Mouse (Mus musculus): Measurements from ENCODE around the gene Tnk2. TPM values are rescaled to one million over a fixed set of nuclear protein-coding genes. Genes with fewer than 3 reads are reported as not detected.
"Not testable (repeated sequence)": the region's sequence is repeated elsewhere in the genome, so short reads cannot be mapped to it uniquely, and the experiment has no call there.

Tnk2 gene
- polyA plus RNA-seq, 1 experiment from 2014 or later: 2.8 TPM

GRCm38 (mm10) chr16:32632328-32632824 lies 11.3 kb upstream of the Tnk2 start:
- Histone ChIP-seq H3K4me3 (ENCODE audit: low read depth, low read length) (no peak overlapping the region), H3K36me3 (ENCODE audit: control insufficient read depth, insufficient read depth) (peaks cover 60% of the 10 kb centered on the region), H3K27ac (ENCODE audit: low read length) (no peak overlapping the region; the same call in 1 of the 2 replicates), H3K9ac (ENCODE audit: low read depth, low read length) (no peak overlapping the region), H3K9me3 (replicated peaks; ENCODE audit: control insufficient read depth, low read length) (no peaks in the 10 kb centered on the region), H3K4me1 (ENCODE audit: control insufficient read depth, low read depth, low read length) (no peaks in the 10 kb centered on the region), H3K4me2 (ENCODE audit: low read depth, low read length) (no peak overlapping the region), H3K27me3 (ENCODE audit: control insufficient read depth, insufficient read depth, low read depth, low read length) (no peaks in the 10 kb centered on the region)
- 91% methylated on average over 4 of the region's 4 CpGs for WGBS (ENCODE audit: insufficient replicate concordance)
- ATAC-seq (ENCODE audit: low read depth): no peak

- peaks cover 49% of the 10 kb centered on the region for H3K36me3 ChIP-seq (ENCODE audit: control insufficient read depth, insufficient read depth)
- H3K9me3 ChIP-seq (replicated peaks; ENCODE audit: control insufficient read depth, low read length): no peaks in the 10 kb centered on the region
- peak overlapping the region; percentile 30; the same call in 1 of the 2 replicates for H3K27ac ChIP-seq (ENCODE audit: low read length)
- peak; percentile 26 for ATAC-seq (ENCODE audit: low read depth)
- H3K4me2 ChIP-seq (ENCODE audit: low read depth, low read length): no peak overlapping the region
- H3K4me1 ChIP-seq (ENCODE audit: control insufficient read depth, low read depth, low read length): peaks cover 4% of the 10 kb centered on the region
- 83% methylated on average over 4 of the region's 4 CpGs for WGBS (ENCODE audit: insufficient replicate concordance)
- H3K27me3 ChIP-seq (ENCODE audit: control insufficient read depth, insufficient read depth, low read depth, low read length): no peaks in the 10 kb centered on the region
- H3K4me3 ChIP-seq (ENCODE audit: low read depth, low read length): no peak overlapping the region
- no peak overlapping the region for H3K9ac ChIP-seq (ENCODE audit: low read depth, low read length)
These were observed 10.1 kb upstream of the Tnk2 start for GRCm38 (mm10) chr16:32633486-32634012.

- peaks cover 43% of the 10 kb centered on the region for H3K36me3 ChIP-seq (ENCODE audit: control insufficient read depth, insufficient read depth)
- H3K27ac ChIP-seq (ENCODE audit: low read length): peak overlapping the region; percentile 30; the same call in 1 of the 2 replicates
- no peak overlapping the region for H3K9ac ChIP-seq (ENCODE audit: low read depth, low read length)
- H3K4me3 ChIP-seq (ENCODE audit: low read depth, low read length): no peak overlapping the region
- H3K9me3 ChIP-seq (replicated peaks; ENCODE audit: control insufficient read depth, low read length): no peaks in the 10 kb centered on the region
- H3K4me1 ChIP-seq (ENCODE audit: control insufficient read depth, low read depth, low read length): peaks cover 6% of the 10 kb centered on the region
- H3K4me2 ChIP-seq (ENCODE audit: low read depth, low read length): no peak overlapping the region
- WGBS (ENCODE audit: insufficient replicate concordance): 61% methylated on average over 5 of the region's 5 CpGs
- H3K27me3 ChIP-seq (ENCODE audit: control insufficient read depth, insufficient read depth, low read depth, low read length): no peaks in the 10 kb centered on the region
- ATAC-seq (ENCODE audit: low read depth): peak; percentile 30
These were observed 9.5 kb upstream of the Tnk2 start for GRCm38 (mm10) chr16:32634183-32634582.

- no peak for ATAC-seq (ENCODE audit: low read depth)
- Histone ChIP-seq H3K27ac (ENCODE audit: low read length) (0 out of 2 replicates have a peak overlapping the region, but pooled peaks have one; percentile 10), H3K36me3 (ENCODE audit: control insufficient read depth, insufficient read depth) (peaks cover 32% of the 10 kb centered on the region), H3K27me3 (ENCODE audit: control insufficient read depth, insufficient read depth, low read depth, low read length) (no peaks in the 10 kb centered on the region), H3K4me3 (ENCODE audit: low read depth, low read length) (no peak overlapping the region), H3K4me2 (ENCODE audit: low read depth, low read length) (no peak overlapping the region), H3K4me1 (ENCODE audit: control insufficient read depth, low read depth, low read length) (peaks cover 6% of the 10 kb centered on the region), H3K9ac (ENCODE audit: low read depth, low read length) (no peak overlapping the region), H3K9me3 (replicated peaks; ENCODE audit: control insufficient read depth, low read length) (no peaks in the 10 kb centered on the region)
- WGBS (ENCODE audit: insufficient replicate concordance): 77% methylated on average over 3 of the region's 3 CpGs
These were observed 8.4 kb upstream of the Tnk2 start for GRCm38 (mm10) chr16:32635314-32635713.

- WGBS (ENCODE audit: insufficient replicate concordance): 57% methylated on average over 3 of the region's 3 CpGs
- Histone ChIP-seq H3K36me3 (ENCODE audit: control insufficient read depth, insufficient read depth) (peaks cover 22% of the 10 kb centered on the region), H3K4me1 (ENCODE audit: control insufficient read depth, low read depth, low read length) (peaks cover 6% of the 10 kb centered on the region), H3K4me2 (ENCODE audit: low read depth, low read length) (no peak overlapping the region), H3K9me3 (replicated peaks; ENCODE audit: control insufficient read depth, low read length) (no peaks in the 10 kb centered on the region), H3K27me3 (ENCODE audit: control insufficient read depth, insufficient read depth, low read depth, low read length) (no peaks in the 10 kb centered on the region), H3K27ac (ENCODE audit: low read length) (no peak overlapping the region), H3K9ac (ENCODE audit: low read depth, low read length) (no peak overlapping the region), H3K4me3 (ENCODE audit: low read depth, low read length) (no peak overlapping the region)
- no peak for ATAC-seq (ENCODE audit: low read depth)
These were observed 7.3 kb upstream of the Tnk2 start for GRCm38 (mm10) chr16:32636331-32636730.

- H3K27ac ChIP-seq (ENCODE audit: low read length): no peak overlapping the region
- ATAC-seq (ENCODE audit: low read depth): no peak
- H3K4me2 ChIP-seq (ENCODE audit: low read depth, low read length): no peak overlapping the region
- no peaks in the 10 kb centered on the region for H3K9me3 ChIP-seq (replicated peaks; ENCODE audit: control insufficient read depth, low read length)
- H3K36me3 ChIP-seq (ENCODE audit: control insufficient read depth, insufficient read depth): peaks cover 15% of the 10 kb centered on the region
- no peak overlapping the region for H3K9ac ChIP-seq (ENCODE audit: low read depth, low read length)
- H3K4me1 ChIP-seq (ENCODE audit: control insufficient read depth, low read depth, low read length): peaks cover 6% of the 10 kb centered on the region
- H3K27me3 ChIP-seq (ENCODE audit: control insufficient read depth, insufficient read depth, low read depth, low read length): no peaks in the 10 kb centered on the region
- no peak overlapping the region for H3K4me3 ChIP-seq (ENCODE audit: low read depth, low read length)
- WGBS (ENCODE audit: insufficient replicate concordance): 26% methylated on average over 6 of the region's 6 CpGs
These were observed 6.7 kb upstream of the Tnk2 start for GRCm38 (mm10) chr16:32636871-32637521.

GRCm38 (mm10) chr16:32638476-32638875 lies 5.2 kb upstream of the Tnk2 start:
- Histone ChIP-seq H3K4me2 (ENCODE audit: low read depth, low read length) (no peak overlapping the region), H3K27me3 (ENCODE audit: control insufficient read depth, insufficient read depth, low read depth, low read length) (no peaks in the 10 kb centered on the region), H3K4me1 (ENCODE audit: control insufficient read depth, low read depth, low read length) (peaks cover 8% of the 10 kb centered on the region), H3K27ac (ENCODE audit: low read length) (no peak overlapping the region), H3K4me3 (ENCODE audit: low read depth, low read length) (no peak overlapping the region), H3K9ac (ENCODE audit: low read depth, low read length) (no peak overlapping the region), H3K36me3 (ENCODE audit: control insufficient read depth, insufficient read depth) (peaks cover under 1% of the 10 kb centered on the region; the same call in 1 of the 2 replicates), H3K9me3 (replicated peaks; ENCODE audit: control insufficient read depth, low read length) (no peaks in the 10 kb centered on the region)
- peak; percentile 72 for ATAC-seq (ENCODE audit: low read depth)
- 7% methylated on average over 8 of the region's 8 CpGs for WGBS (ENCODE audit: insufficient replicate concordance)

GRCm38 (mm10) chr16:32640096-32640495 lies 3.6 kb upstream of the Tnk2 start:
- Histone ChIP-seq H3K27me3 (ENCODE audit: control insufficient read depth, insufficient read depth, low read depth, low read length) (no peaks in the 10 kb centered on the region), H3K4me1 (ENCODE audit: control insufficient read depth, low read depth, low read length) (peaks cover 17% of the 10 kb centered on the region), H3K9ac (ENCODE audit: low read depth, low read length) (no peak overlapping the region), H3K4me3 (ENCODE audit: low read depth, low read length) (no peak overlapping the region), H3K9me3 (replicated peaks; ENCODE audit: control insufficient read depth, low read length) (no peaks in the 10 kb centered on the region), H3K4me2 (ENCODE audit: low read depth, low read length) (no peak overlapping the region), H3K27ac (ENCODE audit: low read length) (no peak overlapping the region), H3K36me3 (ENCODE audit: control insufficient read depth, insufficient read depth) (no peaks in the 10 kb centered on the region)
- no peak for ATAC-seq (ENCODE audit: low read depth)
- WGBS (ENCODE audit: insufficient replicate concordance): 76% methylated on average over 5 of the region's 5 CpGs

- not testable (repeated sequence) for H3K4me2 ChIP-seq (ENCODE audit: low read depth, low read length); H3K9me3 ChIP-seq (replicated peaks; ENCODE audit: control insufficient read depth, low read length); ATAC-seq (ENCODE audit: low read depth); H3K36me3 ChIP-seq (ENCODE audit: control insufficient read depth, insufficient read depth); H3K4me3 ChIP-seq (ENCODE audit: low read depth, low read length); H3K27me3 ChIP-seq (ENCODE audit: control insufficient read depth, insufficient read depth, low read depth, low read length); H3K27ac ChIP-seq (ENCODE audit: low read length); H3K9ac ChIP-seq (ENCODE audit: low read depth, low read length)
- 41% methylated on average over 2 of the region's 2 CpGs for WGBS (ENCODE audit: insufficient replicate concordance)
- H3K4me1 ChIP-seq (ENCODE audit: control insufficient read depth, low read depth, low read length): peaks cover 23% of the 10 kb centered on the region
These were observed 3.0 kb upstream of the Tnk2 start for GRCm38 (mm10) chr16:32640683-32641082.
